In genomic region chr19:12720463-12720862, GRCm38 (mm10) we compare ENCODE assay signal across 39 mouse cellular contexts. TPM values are rescaled to one million over a fixed set of nuclear protein-coding genes. Genes with fewer than 3 reads are reported as not detected.
"Had no signal": no experiment of that assay in that cellular context is flagged by ENCODE, and none has a peak within 500 bp of the region (broad histone marks: within the 10 kb centered on the region; RNA-seq: fewer than 3 reads in every experiment).

No protein-coding gene starts in this region.

- H3K27me3 ChIP-seq: limb, embryonic 12.5 days; limb, embryonic 13.5 days; limb, embryonic 15.5 days; liver, embryonic 12.5 days; liver, embryonic 13.5 days; liver, embryonic 15.5 days; lung, embryonic 15.5 days; megakaryocyte, embryonic 14.5 days; midbrain, embryonic 12.5 days; midbrain, embryonic 13.5 days; midbrain, embryonic 15.5 days; neural tube, embryonic 12.5 days had no signal

- H3K4me2 ChIP-seq: limb, embryonic 12.5 days; limb, embryonic 13.5 days; limb, embryonic 15.5 days; liver, embryonic 11.5 days; liver, embryonic 12.5 days; liver, embryonic 13.5 days; liver, embryonic 15.5 days; lung, embryonic 14.5 days; lung, embryonic 15.5 days; midbrain, embryonic 11.5 days; midbrain, embryonic 12.5 days; midbrain, embryonic 13.5 days; midbrain, embryonic 15.5 days; neural tube, embryonic 12.5 days had no signal

- H3K4me1 ChIP-seq: limb, embryonic 10.5 days; limb, embryonic 12.5 days; limb, embryonic 13.5 days; limb, embryonic 15.5 days; liver, embryonic 12.5 days; liver, embryonic 13.5 days; liver, embryonic 15.5 days; lung, embryonic 15.5 days; midbrain, embryonic 10.5 days; midbrain, embryonic 12.5 days; midbrain, embryonic 13.5 days; midbrain, embryonic 15.5 days; neural tube, embryonic 12.5 days had no signal

- H3K36me3 ChIP-seq: limb, embryonic 10.5 days; limb, embryonic 12.5 days; limb, embryonic 13.5 days; limb, embryonic 15.5 days; liver, embryonic 12.5 days; liver, embryonic 13.5 days; liver, embryonic 15.5 days; lung, embryonic 15.5 days; midbrain, embryonic 10.5 days; midbrain, embryonic 12.5 days; midbrain, embryonic 13.5 days; midbrain, embryonic 15.5 days; neural tube, embryonic 12.5 days had no signal

- DNase-seq: left cerebral cortex, postnatal 4 days; liver; liver, embryonic 13.5 days; liver, postnatal 0 days; lung, adult 18-20 months; lung, adult 2 months; lung, embryonic 14.5 days; lung, postnatal 10 days; lung, postnatal 14 days; lung, postnatal 36 days; lung, postnatal 4 days; midbrain, embryonic 14.5 days had no signal

- H3K4me3 ChIP-seq: limb, embryonic 10.5 days; limb, embryonic 12.5 days; limb, embryonic 13.5 days; limb, embryonic 15.5 days; liver, embryonic 12.5 days; liver, embryonic 13.5 days; liver, embryonic 15.5 days; lung, embryonic 15.5 days; megakaryocyte, embryonic 14.5 days; midbrain, embryonic 10.5 days; midbrain, embryonic 12.5 days; midbrain, embryonic 13.5 days; midbrain, embryonic 15.5 days; myocyte; neural tube, embryonic 12.5 days had no signal

- H3K9ac ChIP-seq: limb, embryonic 12.5 days; limb, embryonic 13.5 days; limb, embryonic 15.5 days; liver, embryonic 12.5 days; liver, embryonic 13.5 days; liver, embryonic 14.5 days; liver, embryonic 15.5 days; liver, postnatal 0 days; lung, embryonic 14.5 days; lung, embryonic 15.5 days; midbrain, embryonic 12.5 days; midbrain, embryonic 13.5 days; midbrain, embryonic 15.5 days; neural tube, embryonic 12.5 days had no signal

- H3K9me3 ChIP-seq: limb, embryonic 10.5 days; limb, embryonic 12.5 days; limb, embryonic 13.5 days; limb, embryonic 15.5 days; liver, embryonic 12.5 days; liver, embryonic 13.5 days; liver, embryonic 15.5 days; lung, embryonic 15.5 days; megakaryocyte, embryonic 14.5 days; midbrain, embryonic 10.5 days; midbrain, embryonic 12.5 days; midbrain, embryonic 13.5 days; midbrain, embryonic 15.5 days; neural tube, embryonic 12.5 days had no signal

- ATAC-seq: liver, embryonic 12.5 days; liver, postnatal 0 days; lung, postnatal 0 days; midbrain, embryonic 13.5 days; midbrain, embryonic 15.5 days; midbrain, embryonic 16.5 days had no signal

- H3K27ac ChIP-seq: limb, embryonic 10.5 days; limb, embryonic 12.5 days; limb, embryonic 13.5 days; limb, embryonic 15.5 days; liver, embryonic 12.5 days; liver, embryonic 13.5 days; liver, embryonic 14.5 days; liver, embryonic 15.5 days; lung, embryonic 15.5 days; macrophage; midbrain, embryonic 10.5 days; midbrain, embryonic 12.5 days; midbrain, embryonic 13.5 days; midbrain, embryonic 15.5 days; neural tube, embryonic 12.5 days had no signal

RNA-seq across cellular contexts. Expression of gene Keg1, which starts 24.9 kb away (rescaled TPM):
- polyA plus RNA-seq: limb, embryonic 10.5 days; limb, embryonic 11.5 days; limb, embryonic 12.5 days; limb, embryonic 13.5 days; limb, embryonic 14.5 days; limb, embryonic 15.5 days; lung, embryonic 14.5 days; lung, embryonic 16.5 days; lung, postnatal 0 days; macrophage; midbrain, embryonic 10.5 days; midbrain, embryonic 11.5 days; midbrain, embryonic 12.5 days; midbrain, embryonic 13.5 days; midbrain, embryonic 14.5 days; midbrain, embryonic 15.5 days; midbrain, embryonic 16.5 days; midbrain, postnatal 0 days; myocyte; neural tube, embryonic 11.5 days; neural tube, embryonic 12.5 days had no signal

RNA-seq across cellular contexts. Expression of gene Olfr1443, which starts 42.6 kb away (rescaled TPM):
- polyA plus RNA-seq: limb, embryonic 10.5 days; limb, embryonic 11.5 days; limb, embryonic 12.5 days; limb, embryonic 13.5 days; limb, embryonic 14.5 days; limb, embryonic 15.5 days; liver, embryonic 11.5 days; liver, embryonic 12.5 days; liver, embryonic 13.5 days; liver, embryonic 14.5 days; liver, embryonic 15.5 days; liver, embryonic 16.5 days; liver, postnatal 0 days; lung, adult 2 months; lung, embryonic 14.5 days; lung, embryonic 15.5 days; lung, embryonic 16.5 days; lung, postnatal 0 days; macrophage; midbrain, embryonic 10.5 days; midbrain, embryonic 11.5 days; midbrain, embryonic 12.5 days; midbrain, embryonic 13.5 days; midbrain, embryonic 14.5 days; midbrain, embryonic 15.5 days; midbrain, embryonic 16.5 days; midbrain, postnatal 0 days; myocyte; neural tube, embryonic 11.5 days; neural tube, embryonic 12.5 days had no signal

RNA-seq across cellular contexts. Expression of gene Cntf, which starts 45.0 kb away (rescaled TPM):
- polyA plus RNA-seq: midbrain, embryonic 14.5 days had no signal

RNA-seq across cellular contexts. Expression of gene Olfr1442, which starts 50.2 kb away (rescaled TPM):
- polyA plus RNA-seq: limb, embryonic 10.5 days; limb, embryonic 11.5 days; limb, embryonic 12.5 days; limb, embryonic 13.5 days; limb, embryonic 14.5 days; limb, embryonic 15.5 days; liver, adult 2 months; liver, embryonic 11.5 days; liver, embryonic 12.5 days; liver, embryonic 13.5 days; liver, embryonic 14.5 days; liver, embryonic 15.5 days; liver, embryonic 16.5 days; liver, postnatal 0 days; lung, adult 2 months; lung, embryonic 14.5 days; lung, embryonic 15.5 days; lung, embryonic 16.5 days; lung, postnatal 0 days; macrophage; midbrain, embryonic 10.5 days; midbrain, embryonic 11.5 days; midbrain, embryonic 12.5 days; midbrain, embryonic 13.5 days; midbrain, embryonic 14.5 days; midbrain, embryonic 15.5 days; midbrain, embryonic 16.5 days; midbrain, postnatal 0 days; myocyte; neural tube, embryonic 11.5 days; neural tube, embryonic 12.5 days had no signal
